Mouse (Mus musculus) lung, adult 2 months (tissue): ENCODE measurements around the gene Gm20671. TPM values are rescaled to one million over a fixed set of nuclear protein-coding genes. Genes with fewer than 3 reads are reported as not detected.
"Not testable (repeated sequence)": the region's sequence is repeated elsewhere in the genome, so short reads cannot be mapped to it uniquely, and the experiment has no call there.

Source experiments
- DNase-seq: peaks from one replicate; pipeline ENCODE4 v3.0.0; 2022
- H3K4me1 ChIP-seq: fragments of 200-500 bp; 2 replicates; pipeline ENCODE4 v1.6.1; 2011; ENCODE audit warnings: low read length; ENCODE audit not compliant: control insufficient read depth, insufficient read depth
- H3K4me3 ChIP-seq: fragments of 200-500 bp; replicated peaks from 2 replicates; pipeline ENCODE3; 2011; ENCODE audit warnings: low read depth, mild to moderate bottlenecking, control low read depth, low read length; ENCODE audit errors: extremely low read depth
- CTCF ChIP-seq: fragments of 200-500 bp; IDR thresholded peaks from 2 replicates; pipeline ENCODE4 v1.5.1; 2011; ENCODE audit warnings: mild to moderate bottlenecking, low read length, control low read depth; ENCODE audit not compliant: insufficient read depth
- POLR2A ChIP-seq: fragments of 200-500 bp; IDR thresholded peaks from 2 replicates; pipeline ENCODE4 v1.6.1; 2011; ENCODE audit warnings: low read depth, mild to moderate bottlenecking, control low read depth, low read length, borderline replicate concordance; ENCODE audit errors: extremely low read depth
- WGBS: fragments of 180-500 bp; shearing (Covaris S2); methylation state at CpG from one replicate; pipeline ENCODE4 v1.1.7; 2018; 5-methylcytosine and 5-hydroxymethylcytosine counted together
- polyA plus RNA-seq: library from polyadenylated mRNA; depleted of rRNA; stranded (reverse); fragments of >200 nt; gene quantifications from 2 replicates; pipeline ENCODE4 v1.2.3, GENCODE M21; 2012

Gene Gm20671
- polyA plus RNA-seq, 1 experiment, result 12.4 TPM

GRCm38 (mm10) chr5:32740138-32740537 is 86.8 kb downstream of the Gm20671 start:
- 83% methylated on average over 3 of the region's 3 CpGs for WGBS
- H3K4me1 ChIP-seq, result no peaks in the 10 kb centered on the region; the same call in 1 of the 2 replicates
- no peak overlapping the region for H3K4me3 ChIP-seq
- DNase-seq, result no peak
- no peak for TF ChIP-seq CTCF

GRCm38 (mm10) chr5:32736770-32737169 is 90.1 kb downstream of the Gm20671 start:
- H3K4me3 ChIP-seq, H3K4me1 ChIP-seq, DNase-seq: not testable (repeated sequence)
- 96% methylated on average over 3 of the region's 3 CpGs for WGBS

- 74% methylated on average over 6 of the region's 6 CpGs for WGBS
- TF ChIP-seq POLR2A, result no peak
- no peak for TF ChIP-seq CTCF
- Histone ChIP-seq H3K4me1 (no peaks in the 10 kb centered on the region), H3K4me3 (no peak overlapping the region)
- peak; percentile 44 for DNase-seq
Measured at GRCm38 (mm10) chr5:32735779-32736178, 91.1 kb downstream of the Gm20671 start.

GRCm38 (mm10) chr5:32733892-32734291 is 93.0 kb downstream of the Gm20671 start:
- not testable (repeated sequence) for H3K4me1 ChIP-seq, H3K4me3 ChIP-seq, DNase-seq
- whole genome bisulfite sequencing, result 95% methylated on average over 6 of the region's 6 CpGs

DNA sequence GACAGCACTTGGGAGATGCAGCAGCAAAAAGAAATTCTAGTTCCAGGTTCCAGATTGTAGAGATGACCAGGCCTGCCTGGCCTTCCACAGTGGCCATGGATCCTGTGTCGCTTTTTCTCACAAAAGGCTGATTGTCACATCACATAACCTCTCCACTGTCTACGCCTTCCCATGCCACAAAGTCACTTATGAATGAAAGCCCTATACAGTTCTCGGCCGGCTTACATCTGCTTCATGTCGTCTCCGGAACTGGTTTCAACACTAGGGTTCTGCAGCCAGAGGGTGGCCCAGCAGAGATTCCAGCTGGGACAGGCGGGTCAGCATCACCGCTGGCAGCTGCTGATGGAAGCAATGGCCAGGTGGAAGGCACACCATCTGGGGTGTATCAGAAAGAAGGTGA is 98.1 kb downstream of the Gm20671 start:
- no peak overlapping the region for H3K4me3 ChIP-seq
- TF ChIP-seq CTCF (no peak), POLR2A (no peak)
- no peaks in the 10 kb centered on the region for H3K4me1 ChIP-seq
- WGBS, result 81% methylated on average over 8 of the region's 8 CpGs
- no peak for DNase-seq

GRCm38 (mm10) chr5:32728300-32728699 is 98.6 kb downstream of the Gm20671 start:
- Histone ChIP-seq H3K4me3 (no peak overlapping the region), H3K4me1 (no peaks in the 10 kb centered on the region)
- 80% methylated on average over 7 of the region's 7 CpGs for WGBS
- DNase-seq, result no peak
- no peak for TF ChIP-seq CTCF
- no peak for TF ChIP-seq POLR2A

DNA sequence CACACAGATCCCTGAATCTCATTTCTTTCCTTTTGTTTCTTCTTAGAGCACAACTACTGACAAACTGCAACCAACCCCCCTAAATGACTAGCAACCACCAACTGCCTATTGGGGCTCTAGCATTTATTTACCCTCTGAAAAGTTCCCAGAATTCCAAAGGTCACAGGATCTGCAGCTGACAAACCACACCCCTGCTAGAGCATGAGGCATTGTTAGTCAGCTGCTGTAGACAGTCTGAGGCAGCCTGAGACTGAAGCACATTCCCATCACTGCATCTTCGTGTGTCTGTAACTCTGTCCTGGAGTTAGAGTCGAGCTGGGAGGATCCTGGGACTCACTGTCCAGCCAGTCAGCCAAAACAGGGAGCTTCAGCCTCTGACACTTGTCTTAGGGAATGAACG is 101.5 kb downstream of the Gm20671 start:
- WGBS, result 74% methylated on average over 3 of the region's 3 CpGs
- not testable (repeated sequence) for DNase-seq, H3K4me3 ChIP-seq, H3K4me1 ChIP-seq

DNA sequence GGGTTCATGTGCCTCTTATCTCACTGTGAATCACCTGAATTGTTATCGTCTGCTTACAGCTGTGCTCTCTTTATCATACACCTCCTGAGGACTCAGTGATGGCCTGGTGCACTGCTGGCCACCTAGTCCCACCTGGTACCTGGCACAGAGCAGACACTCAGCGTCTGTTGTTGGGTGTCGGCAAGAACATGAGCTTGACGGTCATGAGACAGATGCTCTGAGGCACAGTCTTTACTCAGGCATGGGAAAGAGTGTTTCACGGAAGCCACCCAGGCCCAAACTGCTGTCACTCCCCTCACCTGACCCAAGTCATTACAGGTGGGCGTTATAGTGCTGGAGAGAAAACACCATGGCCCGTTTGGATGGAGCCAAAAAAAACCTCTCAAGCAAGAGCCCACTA is 102.9 kb downstream of the Gm20671 start:
- 71% methylated on average over 7 of the region's 7 CpGs for WGBS
- DNase-seq, result no peak
- Histone ChIP-seq H3K4me1 (no peaks in the 10 kb centered on the region), H3K4me3 (no peak overlapping the region)
- TF ChIP-seq CTCF, result no peak
- no peak for TF ChIP-seq POLR2A

GRCm38 (mm10) chr5:32722711-32723110 is 104.2 kb downstream of the Gm20671 start:
- WGBS, result 81% methylated on average over 8 of the region's 8 CpGs

GRCm38 (mm10) chr5:32722263-32722662 is 104.6 kb downstream of the Gm20671 start:
- DNase-seq, result no peak
- WGBS, result 72% methylated on average over 7 of the region's 7 CpGs
- no peak overlapping the region for H3K4me3 ChIP-seq
- H3K4me1 ChIP-seq, result no peaks in the 10 kb centered on the region
- TF ChIP-seq CTCF, result no peak
- TF ChIP-seq POLR2A, result no peak

More at GRCm38 (mm10) chr5:32722711-32723110, 104.2 kb downstream of the Gm20671 start:
- DNase-seq, H3K4me1 ChIP-seq, H3K4me3 ChIP-seq: not testable (repeated sequence)

DNA sequence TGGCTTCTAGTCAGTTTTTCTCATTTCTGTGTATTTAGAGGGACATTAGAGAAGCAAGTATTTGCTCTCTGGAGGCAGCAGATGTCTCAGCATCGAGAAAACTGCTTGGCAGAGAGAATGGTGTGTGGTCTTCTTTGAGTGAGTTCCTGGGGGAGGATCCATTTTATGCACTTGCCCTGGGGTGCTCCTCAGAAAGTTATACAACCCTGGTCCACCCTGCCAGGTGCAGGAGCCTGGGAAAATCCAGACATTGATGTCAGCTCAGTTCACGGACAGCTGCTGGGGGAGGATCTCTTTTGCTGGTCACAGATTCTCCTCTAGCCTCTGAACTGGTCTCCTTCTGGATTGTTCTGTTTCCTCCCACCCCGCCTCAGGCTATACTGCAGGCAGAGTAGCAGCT is 105.6 kb downstream of the Gm20671 start:
- WGBS, result 64% methylated on average over 3 of the region's 3 CpGs
- DNase-seq, result no peak
- TF ChIP-seq POLR2A (no peak), CTCF (no peak)
- Histone ChIP-seq H3K4me1 (no peaks in the 10 kb centered on the region), H3K4me3 (no peak overlapping the region)
